Mouse (Mus musculus): Measurements from ENCODE around the gene Fam129b. TPM values are rescaled to one million over a fixed set of nuclear protein-coding genes. Genes with fewer than 3 reads are reported as not detected.

Fam129b gene
- polyA plus RNA-seq, 1 experiment from 2014 or later: 11.8 TPM

DNA sequence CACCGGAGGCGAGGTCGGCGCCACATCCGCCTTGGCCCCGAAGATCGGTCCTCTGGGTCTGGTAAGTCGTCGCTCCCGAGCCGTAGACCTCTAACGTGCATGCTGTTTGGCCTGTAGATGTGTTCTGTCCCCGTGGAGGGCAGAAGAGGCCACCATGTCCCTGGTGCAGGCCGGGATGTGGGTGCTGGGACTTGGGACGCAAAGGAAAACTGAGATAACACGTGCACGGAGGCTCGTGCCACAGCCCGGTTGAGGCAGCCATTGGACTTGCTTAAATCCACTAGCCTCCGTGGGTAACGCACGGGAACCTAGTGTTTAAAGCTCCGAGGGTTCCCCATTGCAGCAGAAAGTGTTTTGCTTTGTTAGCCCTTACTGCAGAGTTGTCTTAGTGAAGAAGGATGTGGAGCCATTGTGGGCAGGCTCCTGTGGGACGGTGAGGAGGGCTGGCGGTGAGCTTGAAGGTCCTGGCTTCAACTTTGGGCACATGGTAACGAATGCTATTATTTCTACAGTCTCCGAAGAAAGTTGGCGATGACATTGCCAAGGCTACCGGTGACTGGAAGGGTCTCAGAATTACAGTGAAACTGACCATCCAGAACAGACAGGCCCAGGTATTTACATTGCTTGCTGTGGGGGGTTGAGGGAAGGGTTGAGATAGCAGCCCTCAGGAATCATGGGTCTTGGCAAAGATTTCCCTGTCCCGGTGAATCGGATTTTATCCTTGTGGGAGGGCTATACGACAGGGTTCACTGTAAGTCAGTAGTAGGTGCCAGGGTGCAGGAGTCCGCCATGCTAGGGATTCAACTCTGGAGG is 86.4 kb downstream of the Fam129b start:
- peak overlapping the region; percentile 73 for H3K4me3 ChIP-seq (ENCODE audit: low read depth, low read length)
- peak overlapping the region; percentile 83 for H3K9ac ChIP-seq (replicated peaks; ENCODE audit: low read depth, low read length)
- no peaks in the 10 kb centered on the region for H3K9me3 ChIP-seq (ENCODE audit: control insufficient read depth, low read length)
- H3K4me2 ChIP-seq (ENCODE audit: low read depth, low read length): peak overlapping the region; percentile 99
- 1% methylated on average over 33 of the region's 33 CpGs for WGBS
- peak overlapping the region; percentile 76 for H3K27ac ChIP-seq (ENCODE audit: low read depth, low read length)
- H3K27me3 ChIP-seq (ENCODE audit: control insufficient read depth, insufficient read depth, low read length): no peaks in the 10 kb centered on the region
- ATAC-seq (ENCODE audit: low read depth): no peak
- H3K36me3 ChIP-seq (ENCODE audit: control insufficient read depth, insufficient read depth, low read length): peaks cover 12% of the 10 kb centered on the region
- peaks cover 22% of the 10 kb centered on the region for H3K4me1 ChIP-seq (ENCODE audit: control insufficient read depth, insufficient read depth, low read length)

DNA sequence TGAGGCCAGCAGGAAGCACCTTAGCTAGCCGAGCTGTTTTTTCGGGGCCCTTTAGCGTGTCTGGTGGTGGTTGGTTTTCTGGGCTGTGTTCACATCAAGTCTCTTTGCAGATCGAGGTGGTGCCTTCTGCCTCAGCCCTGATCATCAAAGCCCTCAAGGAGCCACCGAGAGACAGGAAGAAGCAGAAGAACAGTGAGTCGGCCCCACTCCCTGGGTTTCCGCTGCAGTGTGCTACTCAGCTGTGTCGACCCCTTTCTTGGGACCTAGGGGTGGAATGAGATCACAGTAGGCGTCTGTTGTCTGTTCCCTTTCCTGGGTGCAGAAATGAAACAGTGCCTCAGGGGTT is 86.9 kb downstream of the Fam129b start:
- peak overlapping the region; percentile 73 for H3K4me3 ChIP-seq (ENCODE audit: low read depth, low read length)
- H3K4me1 ChIP-seq (ENCODE audit: control insufficient read depth, insufficient read depth, low read length): peaks cover 28% of the 10 kb centered on the region

DNA sequence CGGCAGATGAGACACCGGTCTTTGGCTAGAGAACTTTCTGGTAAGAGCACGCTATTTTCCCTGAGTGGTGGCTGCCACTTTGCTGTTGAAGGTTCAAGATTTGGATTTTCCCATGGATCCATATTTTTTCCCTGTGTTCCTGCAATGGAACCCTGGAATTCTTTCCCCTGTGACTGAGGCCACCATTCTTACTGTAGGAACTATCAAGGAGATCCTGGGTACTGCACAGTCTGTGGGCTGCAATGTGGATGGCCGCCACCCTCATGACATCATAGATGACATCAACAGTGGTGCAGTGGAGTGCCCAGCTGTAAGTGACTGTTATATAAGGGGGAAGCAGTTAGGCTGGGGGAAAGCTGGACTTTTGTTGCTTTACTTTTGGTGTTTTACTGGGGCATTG is 87.6 kb downstream of the Fam129b start:
- WGBS: 78% methylated on average over 4 of the region's 4 CpGs
- peaks cover 12% of the 10 kb centered on the region for H3K36me3 ChIP-seq (ENCODE audit: control insufficient read depth, insufficient read depth, low read length)
- H3K9ac ChIP-seq (replicated peaks; ENCODE audit: low read depth, low read length): no peak overlapping the region
- H3K27me3 ChIP-seq (ENCODE audit: control insufficient read depth, insufficient read depth, low read length): no peaks in the 10 kb centered on the region
- H3K27ac ChIP-seq (ENCODE audit: low read depth, low read length): no peak overlapping the region
- no peak overlapping the region for H3K4me3 ChIP-seq (ENCODE audit: low read depth, low read length)
- H3K4me1 ChIP-seq (ENCODE audit: control insufficient read depth, insufficient read depth, low read length): peaks cover 30% of the 10 kb centered on the region
- ATAC-seq (ENCODE audit: low read depth): no peak
- no peak overlapping the region for H3K4me2 ChIP-seq (ENCODE audit: low read depth, low read length)
- no peaks in the 10 kb centered on the region for H3K9me3 ChIP-seq (ENCODE audit: control insufficient read depth, low read length)

More for the DNA sequence above, 86.9 kb downstream of the Fam129b start:
- Histone ChIP-seq H3K4me2 (ENCODE audit: low read depth, low read length) (peak overlapping the region; percentile 99), H3K27me3 (ENCODE audit: control insufficient read depth, insufficient read depth, low read length) (no peaks in the 10 kb centered on the region), H3K36me3 (ENCODE audit: control insufficient read depth, insufficient read depth, low read length) (peaks cover 12% of the 10 kb centered on the region), H3K27ac (ENCODE audit: low read depth, low read length) (no peak overlapping the region), H3K9ac (replicated peaks; ENCODE audit: low read depth, low read length) (peak overlapping the region; percentile 83), H3K9me3 (ENCODE audit: control insufficient read depth, low read length) (no peaks in the 10 kb centered on the region)
- 10% methylated on average over 9 of the region's 9 CpGs for WGBS
- ATAC-seq (ENCODE audit: low read depth): no peak

DNA sequence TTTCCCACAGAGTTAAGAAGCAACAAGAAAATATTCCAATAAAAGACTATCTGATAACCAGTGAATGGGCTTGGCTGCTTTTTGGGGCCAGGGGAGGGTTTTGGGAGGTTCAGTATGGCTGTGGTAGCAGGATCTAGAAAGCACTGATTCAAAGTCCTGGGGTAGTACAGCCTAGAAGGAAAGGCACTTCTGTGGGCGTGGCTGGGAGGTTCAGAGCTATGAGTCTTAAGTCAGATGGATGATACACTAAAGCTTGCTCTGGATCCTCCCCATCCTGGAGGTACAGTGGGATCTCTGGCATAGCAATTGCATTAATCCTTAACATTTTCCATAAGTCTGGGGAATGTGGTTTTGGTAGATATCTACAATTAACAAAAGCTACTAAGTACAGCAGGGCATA is 88.1 kb downstream of the Fam129b start:
- no peak for ATAC-seq (ENCODE audit: low read depth)
- 86% methylated on average over 1 of the region's 1 CpGs for WGBS
- peaks cover 30% of the 10 kb centered on the region for H3K4me1 ChIP-seq (ENCODE audit: control insufficient read depth, insufficient read depth, low read length)

DNA sequence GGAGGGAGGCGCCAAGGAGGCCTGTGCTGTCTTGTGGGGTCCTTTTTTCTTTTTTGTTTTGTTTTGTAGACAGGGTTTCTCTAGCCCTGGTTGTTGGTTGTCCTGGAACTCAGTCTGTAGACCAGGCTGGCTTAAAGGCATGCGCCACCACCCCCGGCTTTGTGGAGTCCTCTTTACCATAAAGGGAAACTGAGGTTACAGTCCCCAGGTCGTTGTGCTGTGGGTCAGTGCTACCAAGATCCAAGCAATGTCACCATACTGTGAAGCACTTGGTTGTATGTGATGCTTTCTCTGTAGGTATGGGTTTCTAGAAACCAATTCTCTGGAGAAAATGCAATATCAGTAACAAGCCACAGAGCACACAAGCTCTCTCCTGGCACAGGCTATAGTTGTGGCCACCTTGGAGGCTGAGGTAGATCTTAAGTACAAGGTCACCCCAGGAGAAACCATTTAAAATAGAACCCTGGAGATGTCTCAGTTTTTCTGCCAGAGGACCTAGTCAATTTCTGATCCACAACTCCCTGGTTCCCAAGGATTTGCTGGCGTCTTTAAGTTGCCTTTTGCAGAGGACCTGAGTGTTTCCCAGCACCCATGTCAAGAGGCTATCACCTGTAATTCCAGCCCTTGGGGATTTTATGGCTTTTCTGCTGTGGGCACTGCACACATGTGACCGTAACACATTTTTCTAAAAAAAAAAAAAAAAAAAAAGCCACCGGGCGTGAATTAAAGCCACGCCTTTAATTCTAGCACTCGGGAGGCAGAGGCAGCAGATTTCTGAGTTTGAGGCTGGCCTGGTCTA is 88.9 kb downstream of the Fam129b start:
- H3K9ac ChIP-seq (replicated peaks; ENCODE audit: low read depth, low read length): no peak overlapping the region
- WGBS: 30% methylated on average over 10 of the region's 10 CpGs
- no peak overlapping the region for H3K27ac ChIP-seq (ENCODE audit: low read depth, low read length)
- peaks cover 30% of the 10 kb centered on the region for H3K4me1 ChIP-seq (ENCODE audit: control insufficient read depth, insufficient read depth, low read length)
- no peaks in the 10 kb centered on the region for H3K9me3 ChIP-seq (ENCODE audit: control insufficient read depth, low read length)
- H3K4me2 ChIP-seq (ENCODE audit: low read depth, low read length): no peak overlapping the region
- ATAC-seq (ENCODE audit: low read depth): no peak
- H3K36me3 ChIP-seq (ENCODE audit: control insufficient read depth, insufficient read depth, low read length): peaks cover 12% of the 10 kb centered on the region
- no peak overlapping the region for H3K4me3 ChIP-seq (ENCODE audit: low read depth, low read length)
- H3K27me3 ChIP-seq (ENCODE audit: control insufficient read depth, insufficient read depth, low read length): no peaks in the 10 kb centered on the region

More for the DNA sequence above, 88.1 kb downstream of the Fam129b start:
- Histone ChIP-seq H3K27ac (ENCODE audit: low read depth, low read length) (no peak overlapping the region), H3K9ac (replicated peaks; ENCODE audit: low read depth, low read length) (no peak overlapping the region), H3K9me3 (ENCODE audit: control insufficient read depth, low read length) (no peaks in the 10 kb centered on the region), H3K4me3 (ENCODE audit: low read depth, low read length) (no peak overlapping the region), H3K27me3 (ENCODE audit: control insufficient read depth, insufficient read depth, low read length) (no peaks in the 10 kb centered on the region), H3K4me2 (ENCODE audit: low read depth, low read length) (no peak overlapping the region), H3K36me3 (ENCODE audit: control insufficient read depth, insufficient read depth, low read length) (peaks cover 12% of the 10 kb centered on the region)

DNA sequence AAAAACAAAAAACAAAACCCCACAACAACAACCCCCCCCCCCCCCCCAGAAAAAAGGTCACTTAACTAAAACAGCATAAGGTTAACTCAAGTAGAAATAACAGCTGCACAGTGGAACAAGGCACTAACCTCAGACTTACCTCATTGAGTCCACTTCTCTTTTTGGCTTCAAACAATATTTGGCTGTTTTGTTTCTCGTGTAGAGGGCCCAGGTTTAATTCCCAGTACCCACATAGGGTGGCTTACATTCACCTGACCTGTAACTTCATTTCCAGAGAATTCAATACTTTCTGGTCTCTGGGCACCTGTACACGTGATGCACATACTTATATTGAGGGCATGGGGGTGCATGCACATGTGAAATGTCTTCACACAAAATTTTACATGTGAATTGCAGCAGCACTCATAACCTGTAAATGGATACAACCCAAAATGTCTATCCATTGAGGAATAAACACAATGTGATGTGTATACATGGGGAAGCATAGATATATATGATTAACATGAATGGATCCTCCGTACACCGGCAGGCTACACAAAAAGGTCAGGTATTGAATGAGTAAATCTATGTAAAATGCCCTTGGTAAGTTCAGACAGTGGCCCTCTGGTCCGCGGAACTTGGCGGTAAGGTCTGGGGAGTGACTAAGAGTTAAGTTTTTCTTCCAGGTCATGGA is 89.7 kb downstream of the Fam129b start:
- ATAC-seq (ENCODE audit: low read depth): no peak
- Histone ChIP-seq H3K27me3 (ENCODE audit: control insufficient read depth, insufficient read depth, low read length) (no peaks in the 10 kb centered on the region), H3K9ac (replicated peaks; ENCODE audit: low read depth, low read length) (no peak overlapping the region), H3K27ac (ENCODE audit: low read depth, low read length) (no peak overlapping the region), H3K4me2 (ENCODE audit: low read depth, low read length) (peak overlapping the region; percentile 69; the same call in 1 of the 2 replicates), H3K36me3 (ENCODE audit: control insufficient read depth, insufficient read depth, low read length) (peaks cover 12% of the 10 kb centered on the region), H3K4me3 (ENCODE audit: low read depth, low read length) (no peak overlapping the region), H3K9me3 (ENCODE audit: control insufficient read depth, low read length) (no peaks in the 10 kb centered on the region), H3K4me1 (ENCODE audit: control insufficient read depth, insufficient read depth, low read length) (peaks cover 28% of the 10 kb centered on the region)
- WGBS: 16% methylated on average over 7 of the region's 7 CpGs

DNA sequence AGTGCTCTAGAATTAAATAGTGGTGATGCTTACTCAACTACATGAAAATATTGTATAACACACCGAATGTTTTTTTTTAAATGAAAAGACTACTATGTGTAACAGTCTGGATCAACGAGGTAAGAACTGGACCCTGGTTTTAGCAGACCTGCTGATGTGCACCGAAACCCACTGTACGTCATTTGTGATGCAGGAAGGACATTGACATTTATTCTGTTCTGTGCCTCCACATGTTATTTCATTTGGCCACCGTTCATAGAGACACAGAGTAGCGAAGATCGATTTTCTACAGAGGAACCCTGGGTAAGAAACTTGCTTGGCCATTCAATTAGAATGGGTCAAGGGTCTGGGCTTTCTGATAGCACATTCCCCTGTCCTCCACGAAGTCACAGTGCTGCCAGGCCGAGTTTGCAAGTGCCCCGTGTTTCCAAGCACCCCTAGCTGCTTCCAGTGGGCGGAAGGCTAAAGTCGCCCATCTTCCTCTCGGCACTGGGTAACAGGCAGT is 90.3 kb downstream of the Fam129b start:
- Histone ChIP-seq H3K4me2 (ENCODE audit: low read depth, low read length) (peak overlapping the region; percentile 69), H3K27me3 (ENCODE audit: control insufficient read depth, insufficient read depth, low read length) (no peaks in the 10 kb centered on the region), H3K4me1 (ENCODE audit: control insufficient read depth, insufficient read depth, low read length) (peaks cover 24% of the 10 kb centered on the region), H3K36me3 (ENCODE audit: control insufficient read depth, insufficient read depth, low read length) (peaks cover 12% of the 10 kb centered on the region), H3K9ac (replicated peaks; ENCODE audit: low read depth, low read length) (peak overlapping the region; percentile 78), H3K9me3 (ENCODE audit: control insufficient read depth, low read length) (no peaks in the 10 kb centered on the region), H3K27ac (ENCODE audit: low read depth, low read length) (peak overlapping the region; percentile 95), H3K4me3 (ENCODE audit: low read depth, low read length) (peak overlapping the region; percentile 57)
- ATAC-seq (ENCODE audit: low read depth): peak; percentile 26
- WGBS: 11% methylated on average over 13 of the region's 13 CpGs

DNA sequence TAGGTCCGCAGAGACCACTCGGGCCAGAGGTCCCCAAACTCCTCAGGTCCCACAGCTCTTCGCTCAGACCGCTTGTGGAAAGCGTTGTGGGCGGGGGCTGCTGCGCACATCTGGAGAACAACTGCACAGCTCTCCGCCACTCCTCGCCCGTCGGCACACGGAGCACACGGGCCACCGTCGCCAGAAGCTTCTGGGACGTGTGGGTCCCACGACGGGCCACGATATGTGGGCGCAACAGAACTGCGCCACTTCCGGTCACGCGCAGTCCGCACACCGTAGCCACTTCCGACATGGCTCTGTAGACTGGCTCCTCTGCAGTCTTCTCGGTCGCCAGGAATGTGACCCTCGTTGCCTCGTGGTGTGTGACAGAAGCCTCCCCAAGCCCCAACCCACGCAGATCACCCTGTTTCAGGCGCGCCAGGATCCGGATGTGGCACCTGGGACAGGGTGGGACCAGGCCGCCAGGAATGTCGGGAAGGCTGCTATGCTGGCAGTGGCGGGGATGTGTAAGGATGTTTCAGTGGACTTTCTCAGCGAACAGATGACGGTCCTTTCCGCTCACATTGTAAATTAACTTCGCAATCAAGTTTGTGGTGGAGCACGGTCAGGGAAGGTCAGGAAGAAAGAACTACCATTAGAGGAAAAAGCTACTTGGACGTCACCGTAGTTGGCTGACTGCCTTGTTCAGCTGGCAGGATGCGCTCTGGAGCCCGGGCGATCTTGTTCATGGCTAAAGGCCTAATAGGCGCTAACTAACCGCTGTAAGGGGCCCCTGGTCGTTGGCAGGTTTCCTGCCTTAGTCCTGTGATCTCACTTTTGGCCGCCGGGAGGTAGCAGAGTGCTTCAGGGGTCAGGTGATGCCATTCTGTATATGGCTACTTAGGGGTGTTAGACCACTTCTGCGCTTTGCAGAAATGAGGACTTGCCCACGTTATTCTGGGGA is 91.0 kb downstream of the Fam129b start:
- Histone ChIP-seq H3K36me3 (ENCODE audit: control insufficient read depth, insufficient read depth, low read length) (peaks cover 12% of the 10 kb centered on the region), H3K9ac (replicated peaks; ENCODE audit: low read depth, low read length) (peak overlapping the region; percentile 78), H3K4me2 (ENCODE audit: low read depth, low read length) (peak overlapping the region; percentile 69), H3K9me3 (ENCODE audit: control insufficient read depth, low read length) (no peaks in the 10 kb centered on the region), H3K4me1 (ENCODE audit: control insufficient read depth, insufficient read depth, low read length) (peaks cover 24% of the 10 kb centered on the region), H3K4me3 (ENCODE audit: low read depth, low read length) (peak overlapping the region; percentile 57), H3K27me3 (ENCODE audit: control insufficient read depth, insufficient read depth, low read length) (no peaks in the 10 kb centered on the region), H3K27ac (ENCODE audit: low read depth, low read length) (peak overlapping the region; percentile 95)
- peak; percentile 92 for ATAC-seq (ENCODE audit: low read depth)
- WGBS: under 1% methylated on average over 55 of the region's 55 CpGs

All from neural tube, embryonic 14.5 days (tissue).